Mouse (Mus musculus) cerebellum, adult 2 months (tissue): ENCODE measurements at regions not wholly inside any gene's neighbourhood (a gene's known extent, or its start where the extent isn't known, plus 50 kb on each side); places are given as distances from the start of the nearest gene placed in this dataset.

Experiments used
- CTCF ChIP-seq: fragments of 200-500 bp; IDR thresholded peaks from 2 replicates; pipeline ENCODE4 v1.5.1; 2011; ENCODE audit warnings: low read depth, mild to moderate bottlenecking, control low read depth, low read length, moderate library complexity, borderline replicate concordance; ENCODE audit not compliant: insufficient read depth
- POLR2A ChIP-seq: fragments of 200-500 bp; IDR thresholded peaks from 2 replicates; pipeline ENCODE4 v1.6.1; 2011; ENCODE audit warnings: low read length, control low read depth, borderline replicate concordance; ENCODE audit not compliant: insufficient read depth

DNA sequence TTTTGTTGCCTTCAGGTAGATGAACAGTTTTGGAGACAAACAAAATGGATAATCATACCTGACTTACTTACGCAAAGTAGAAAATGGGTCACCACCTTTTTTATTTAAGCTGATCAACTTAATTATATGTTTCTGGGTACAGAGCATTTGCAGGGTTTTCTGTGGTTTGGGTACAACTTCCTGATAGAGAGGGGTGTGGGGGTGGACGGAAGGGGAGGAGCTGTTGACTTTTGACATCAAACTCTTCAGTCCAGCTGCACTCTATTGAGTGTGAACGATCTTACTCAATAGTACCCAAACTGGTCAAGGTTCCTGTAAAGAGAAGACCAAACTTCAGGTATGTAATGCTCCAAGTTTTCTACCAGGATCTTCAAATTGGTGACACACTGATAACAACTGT is 316.0 kb upstream of the Satb1 start:
- TF ChIP-seq CTCF: no peak
- TF ChIP-seq POLR2A: no peak
